ENCODE assay signal across 8 mouse cellular contexts in the genomic region with DNA sequence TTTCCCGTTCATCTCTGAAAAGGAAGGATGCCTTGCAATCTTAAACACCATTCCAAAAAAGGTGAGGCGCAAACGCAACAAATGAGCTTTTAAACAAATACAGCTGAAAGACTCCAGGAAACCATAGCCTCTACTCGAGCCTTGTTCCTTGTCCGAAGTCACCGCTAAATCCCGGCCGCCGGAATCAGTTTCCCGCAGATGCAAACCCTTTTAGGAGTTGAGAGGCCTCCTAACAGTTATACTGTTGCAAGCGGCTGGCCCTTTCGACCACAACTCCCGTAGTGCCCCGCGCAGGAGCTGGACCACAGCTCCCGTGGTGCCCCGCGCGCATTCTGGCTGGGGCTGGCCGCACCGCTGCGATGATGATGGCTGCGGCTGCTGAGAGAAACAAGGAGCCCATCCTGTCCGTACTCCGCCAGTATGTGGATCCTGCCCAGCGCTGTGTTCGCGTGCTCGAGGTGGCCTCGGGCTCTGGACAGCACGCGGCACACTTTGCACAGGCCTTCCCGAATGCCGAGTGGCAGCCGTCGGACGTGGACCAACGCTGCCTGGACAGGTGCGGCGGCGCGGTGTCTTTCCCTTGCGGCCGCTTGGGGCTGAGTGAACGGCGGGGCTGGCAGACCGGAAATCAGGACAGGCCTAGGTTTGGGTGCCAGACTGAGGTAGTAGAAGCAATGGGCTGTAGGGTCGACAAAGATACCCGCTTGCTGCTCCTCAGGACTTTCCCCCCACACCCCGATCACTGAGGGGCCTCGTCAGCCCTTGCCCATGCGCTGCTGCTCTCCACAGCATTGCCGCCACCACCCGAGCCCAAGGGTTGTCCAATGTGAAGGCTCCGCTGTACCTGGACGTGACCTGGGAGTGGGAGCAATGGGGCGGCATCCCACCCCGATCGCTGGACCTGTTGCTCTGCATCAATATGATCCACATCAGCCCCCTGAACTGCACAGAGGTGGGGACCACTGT. TPM values are rescaled to one million over a fixed set of nuclear protein-coding genes. Genes with fewer than 3 reads are reported as not detected.
DNase-seq lines count a peak whose midpoint lies in the region; ATAC-seq lines count a peak whose summit lies in the region.

No protein-coding gene starts in this region.

- H3K27ac ChIP-seq in intestine, embryonic 14.5 days (ENCODE audit: low read depth): peak overlapping the region; percentile 92

- H3K9ac ChIP-seq in intestine, embryonic 14.5 days (ENCODE audit: low read length): peak overlapping the region; percentile 59

- peak; percentile 88 for ATAC-seq in intestine, embryonic 14.5 days (replicated peaks; ENCODE audit: low FRiP score, low TSS enrichment, low read depth)
- peak; percentile 75 for ATAC-seq in megakaryocyte progenitor cell, adult 5-6 weeks (replicated peaks; ENCODE audit: poor library complexity)

- H3K27me3 ChIP-seq in intestine, embryonic 14.5 days (replicated peaks; ENCODE audit: control insufficient read depth, insufficient read depth, low read length): no peaks in the 10 kb centered on the region

- WGBS in intestine, embryonic 14.5 days: under 1% methylated on average over 59 of the region's 59 CpGs

- H3K9me3 ChIP-seq in intestine, embryonic 14.5 days (ENCODE audit: control insufficient read depth, low read length): no peaks in the 10 kb centered on the region

- H3K4me3 ChIP-seq in intestine, embryonic 14.5 days (ENCODE audit: low read depth, low read length): peak overlapping the region; percentile 90

- H3K4me1 ChIP-seq in intestine, embryonic 14.5 days (replicated peaks; ENCODE audit: control insufficient read depth, insufficient read depth, low read length): peaks cover 18% of the 10 kb centered on the region

- peak; percentile 85 to 86 for DNase-seq in adrenal gland, adult 18-20 months (ENCODE audit: low spot score in 2 of 2)
- peak; percentile 94 for DNase-seq in embryo, embryonic 10.5 days (ENCODE audit: low spot score)
- DNase-seq in gastrocnemius, postnatal 14 days: peak; percentile 92
- peak; percentile 94 for DNase-seq in intestine, embryonic 14.5 days (ENCODE audit: low spot score)
- peak; percentile 89 to 94 for DNase-seq in left cerebral cortex, postnatal 10 days (ENCODE audit: extremely low spot score in 1 of 2, low spot score in 2 of 2)
- DNase-seq in right cerebral cortex, postnatal 10 days (ENCODE audit: low spot score in 2 of 2): peak; percentile 94
- DNase-seq in urinary bladder, postnatal 14 days (ENCODE audit: low spot score): peak; percentile 89

- peak overlapping the region; percentile 88 for H3K4me2 ChIP-seq in intestine, embryonic 14.5 days (ENCODE audit: low read length)

- intact Hi-C loops in gastrocnemius, postnatal 14 days (cut with DNase I; ENCODE audit: low total_unique reads): no loop called here
- intact Hi-C loops in left cerebral cortex, postnatal 10 days (cut with DNase I): no loop called here

- peaks cover 17% of the 10 kb centered on the region for H3K36me3 ChIP-seq in intestine, embryonic 14.5 days (ENCODE audit: control insufficient read depth, insufficient read depth, low read length)

RNA-seq across cellular contexts. Expression of a gene that starts 0.6 kb away (rescaled TPM):
- total RNA-seq in adrenal gland, adult 18-20 months (2021): 100 to 1,000 TPM in 1 of 2 experiments, 10 to 100 TPM in 1; 97.4 to 106 TPM
- 10 to 100 TPM; 26.1 to 27.7 TPM for total RNA-seq in gastrocnemius, postnatal 14 days (2021)
- 63.2 and 64.1 TPM in 2 replicates for polyA plus RNA-seq in intestine, embryonic 14.5 days (2014; fragmentation: Nextera tagmentation; extraction: Ambion mirVana)
- 10 to 100 TPM; 34.8 to 36.0 TPM for total RNA-seq in left cerebral cortex, postnatal 10 days (2021)
- total RNA-seq in megakaryocyte progenitor cell, adult 5-6 weeks (2015): 34.3 and 39.1 TPM in 2 replicates
- total RNA-seq in megakaryocyte progenitor cell, adult 5-6 weeks (2017): 15.4 and 22.3 TPM in 2 replicates

RNA-seq across cellular contexts. Expression of a gene that starts 5.2 kb away (rescaled TPM):
- total RNA-seq in adrenal gland, adult 18-20 months (2021): 1 to 10 TPM in 1 of 2 experiments, under 1 TPM in 1; 0.93 to 2.0 TPM
- under 1 TPM; 0.49 to 0.55 TPM for total RNA-seq in gastrocnemius, postnatal 14 days (2021)
- 0.40 and 0.69 TPM in 2 replicates for polyA plus RNA-seq in intestine, embryonic 14.5 days (2014; fragmentation: Nextera tagmentation; extraction: Ambion mirVana)
- total RNA-seq in left cerebral cortex, postnatal 10 days (2021): 1 to 10 TPM in 1 of 2 experiments, under 1 TPM in 1; 0.63 to 1.4 TPM
- total RNA-seq in megakaryocyte progenitor cell, adult 5-6 weeks (2015): 0.37 and 1.1 TPM in 2 replicates
- total RNA-seq in megakaryocyte progenitor cell, adult 5-6 weeks (2017): 0.12 and 0.54 TPM in 2 replicates

RNA-seq across cellular contexts. Expression of a gene that starts 6.9 kb away (rescaled TPM):
- 100 to 1,000 TPM; 302 to 373 TPM for total RNA-seq in adrenal gland, adult 18-20 months (2021)
- 10 to 100 TPM; 52.3 to 73.3 TPM for total RNA-seq in gastrocnemius, postnatal 14 days (2021)
- polyA plus RNA-seq in intestine, embryonic 14.5 days (2014; fragmentation: Nextera tagmentation; extraction: Ambion mirVana): 44.1 and 61.2 TPM in 2 replicates
- 10 to 100 TPM; 27.7 to 31.4 TPM for total RNA-seq in left cerebral cortex, postnatal 10 days (2021)
- total RNA-seq in megakaryocyte progenitor cell, adult 5-6 weeks (2015): 41.0 and 42.2 TPM in 2 replicates
- 8.6 and 19.7 TPM in 2 replicates for total RNA-seq in megakaryocyte progenitor cell, adult 5-6 weeks (2017)

RNA-seq across cellular contexts. Expression of a gene that starts 14.2 kb away (rescaled TPM):
- 10 to 100 TPM; 16.7 to 18.0 TPM for total RNA-seq in adrenal gland, adult 18-20 months (2021)
- total RNA-seq in gastrocnemius, postnatal 14 days (2021): 1 to 10 TPM; 1.6 to 2.0 TPM
- polyA plus RNA-seq in intestine, embryonic 14.5 days (2014; fragmentation: Nextera tagmentation; extraction: Ambion mirVana): 18.2 and 19.8 TPM in 2 replicates
- 10 to 100 TPM; 34.0 to 35.6 TPM for total RNA-seq in left cerebral cortex, postnatal 10 days (2021)
- 29.5 and 37.9 TPM in 2 replicates for total RNA-seq in megakaryocyte progenitor cell, adult 5-6 weeks (2015)
- 17.4 and 17.6 TPM in 2 replicates for total RNA-seq in megakaryocyte progenitor cell, adult 5-6 weeks (2017)

RNA-seq across cellular contexts. Expression of a gene that starts 30.8 kb away (rescaled TPM):
- 100 to 1,000 TPM; 110 TPM for total RNA-seq in adrenal gland, adult 18-20 months (2021)
- 10 to 100 TPM; 38.0 to 47.1 TPM for total RNA-seq in gastrocnemius, postnatal 14 days (2021)
- polyA plus RNA-seq in intestine, embryonic 14.5 days (2014; fragmentation: Nextera tagmentation; extraction: Ambion mirVana): 10.4 and 11.5 TPM in 2 replicates
- total RNA-seq in left cerebral cortex, postnatal 10 days (2021): 10 to 100 TPM; 68.8 to 74.7 TPM
- total RNA-seq in megakaryocyte progenitor cell, adult 5-6 weeks (2015): 15.1 and 17.0 TPM in 2 replicates
- total RNA-seq in megakaryocyte progenitor cell, adult 5-6 weeks (2017): 18.0 and 19.7 TPM in 2 replicates

Comparison
In these comparisons a context has a peak if more than half of its experiments do, and no peak if none do; other contexts are left out.
1. Peak in every context shown above with its lines: DNase-seq, ATAC-seq, H3K4me3 ChIP-seq and H3K27ac ChIP-seq.
2. RNA of a gene that starts 6.9 kb away (total RNA-seq): 302 to 373 TPM in adrenal gland, adult 18-20 months; 52.3 to 73.3 TPM in gastrocnemius, postnatal 14 days, 8.6 to 42.2 TPM in megakaryocyte progenitor cell, adult 5-6 weeks and 27.7 to 31.4 TPM in left cerebral cortex, postnatal 10 days; every median in the first group is over 4 times any median in the second.